Mouse (Mus musculus) limb, embryonic 11.5 days (tissue): ENCODE measurements around the gene Klhl26. TPM values are rescaled to one million over a fixed set of nuclear protein-coding genes. Genes with fewer than 3 reads are reported as not detected.

ENCODE experiments used
- ATAC-seq: fragments of 200-750 bp; cut with Nextera tagmentation; 2 replicates; pipeline ENCODE4 v1.8.0; 2017; ENCODE audit warnings: low read depth; ENCODE audit not compliant: insufficient number of reproducible peaks, low FRiP score, low TSS enrichment
- DNase-seq: peaks from one replicate; pipeline ENCODE4 v3.0.0-alpha.2; 2015; ENCODE audit warnings: low spot score
- H3K27ac ChIP-seq: fragments of 300-500 bp; sonication (generic); replicated peaks from 2 replicates; pipeline ENCODE4 v1.5.1; 2014; ENCODE audit warnings: low read depth, mild to moderate bottlenecking, low read length
- H3K27me3 ChIP-seq: fragments of 300-500 bp; sonication (generic); 2 replicates; pipeline ENCODE4 v1.6.1; 2014; ENCODE audit warnings: mild to moderate bottlenecking, low read length, mixed read lengths; ENCODE audit not compliant: control insufficient read depth, insufficient read depth
- H3K36me3 ChIP-seq: fragments of 300-500 bp; sonication (generic); 2 replicates; pipeline ENCODE4 v1.6.1; 2014; ENCODE audit warnings: mild to moderate bottlenecking, low read length, moderate library complexity, mixed read lengths; ENCODE audit not compliant: control insufficient read depth, insufficient read depth
- H3K4me1 ChIP-seq: fragments of 300-500 bp; sonication (generic); 2 replicates; pipeline ENCODE4 v1.6.1; 2014; ENCODE audit warnings: low read length, mixed read lengths; ENCODE audit not compliant: control insufficient read depth, insufficient read depth
- H3K4me2 ChIP-seq: fragments of 300-500 bp; sonication (generic); 2 replicates; pipeline ENCODE4 v1.6.1; 2014; ENCODE audit warnings: low read depth, mild to moderate bottlenecking, moderate library complexity; ENCODE audit not compliant: severe bottlenecking
- H3K4me3 ChIP-seq: fragments of 300-500 bp; sonication (generic); 2 replicates; pipeline ENCODE4 v1.5.1; 2014; ENCODE audit warnings: low read depth, low read length
- H3K9ac ChIP-seq: fragments of 300-500 bp; sonication (generic); 2 replicates; pipeline ENCODE4 v1.6.1; 2014; ENCODE audit warnings: mild to moderate bottlenecking, low read length
- H3K9me3 ChIP-seq: fragments of 300-500 bp; sonication (generic); 2 replicates; pipeline ENCODE4 v1.6.1; 2016; ENCODE audit warnings: low read length; ENCODE audit not compliant: control insufficient read depth
- WGBS: fragments of 180-500 bp; shearing (Covaris S2); extraction: QIAGEN DNeasy Blood & Tissue Kit; methylation state at CpG from one replicate; pipeline ENCODE4 v1.1.7; 2014; 5-methylcytosine and 5-hydroxymethylcytosine counted together
- polyA plus RNA-seq: library from polyadenylated mRNA; unstranded; fragments of >200 nt; fragmentation: Nextera tagmentation; extraction: Ambion mirVana; gene quantifications from 2 replicates; pipeline ENCODE4 v1.2.1, GENCODE M21; 2014

The Klhl26 gene
- polyA plus RNA-seq: 18.9 and 21.7 TPM in 2 replicates

DNA sequence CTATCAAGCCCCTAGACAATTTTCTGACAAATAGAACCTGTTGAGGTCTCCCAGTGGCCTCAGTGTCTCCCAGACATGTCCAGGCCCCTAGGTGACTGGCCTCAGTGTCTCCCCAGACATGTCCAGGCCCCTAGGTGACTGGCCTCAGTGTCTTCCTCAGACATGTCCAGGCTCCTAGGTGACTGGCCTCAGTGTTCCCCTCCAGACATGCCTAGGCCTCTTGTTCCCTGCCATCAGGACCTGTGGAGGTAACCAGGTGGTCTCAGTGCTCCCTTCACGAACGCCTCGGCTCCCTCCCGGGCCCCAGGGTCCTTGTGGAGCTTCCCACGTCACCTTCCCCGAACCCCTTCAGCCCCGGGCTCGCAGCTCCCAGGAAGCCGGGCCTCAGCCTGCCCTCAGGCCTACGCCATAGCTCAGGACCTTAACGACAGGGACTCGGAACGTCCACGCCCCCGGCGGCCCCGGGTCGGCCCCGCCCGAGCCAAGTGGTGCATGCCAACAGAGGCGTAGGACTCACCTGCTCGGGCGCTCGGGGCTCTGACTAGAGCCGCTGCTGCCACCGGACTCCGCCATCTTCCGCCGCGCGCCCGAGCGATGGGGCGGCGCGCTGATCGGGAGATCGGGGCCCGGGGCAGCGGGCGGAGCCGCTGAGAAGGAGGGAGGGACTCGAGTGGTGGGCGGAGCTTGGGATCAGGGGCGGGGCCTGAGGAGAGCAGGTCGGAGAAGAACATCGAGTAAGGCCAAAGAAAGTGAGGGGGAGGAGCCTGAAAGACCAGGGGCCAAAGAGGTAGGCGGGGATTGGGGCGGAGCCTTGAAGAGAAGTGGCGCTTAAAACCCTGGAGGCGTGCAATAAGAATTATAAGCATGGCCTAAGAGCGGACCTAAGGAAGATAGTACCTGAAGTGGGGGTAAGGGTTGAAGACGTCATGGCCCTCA, at the start of gene Klhl26:
Gene Klhl26 (minus strand): TSS at position 636 of the 936 bp plus-strand sequence.
- Histone ChIP-seq H3K4me2 (peak within 1 kb of the TSS; percentile 87), H3K9me3 (no peaks in the 10 kb centered on the region), H3K27me3 (no peaks in the 10 kb centered on the region), H3K4me3 (peak within 1 kb of the TSS; percentile 79), H3K9ac (peak within 1 kb of the TSS; percentile 84), H3K4me1 (peaks cover 10% of the 10 kb centered on the region; the same call in 1 of the 2 replicates), H3K27ac (peak within 1 kb of the TSS; percentile 30; the same call in 1 of the 2 replicates), H3K36me3 (no peaks in the 10 kb centered on the region)
- ATAC-seq (peak; percentile 82), DNase-seq (peak; percentile 98)
- WGBS: under 1% methylated on average over 53 of the region's 53 CpGs

- peak; percentile 81 for ATAC-seq
- H3K27ac ChIP-seq: peak overlapping the region; percentile 71
- DNase-seq: peak; percentile 97
These were observed 46.0 kb upstream of the Klhl26 start for GRCm38 (mm10) chr8:70522592-70523403.

GRCm38 (mm10) chr8:70519606-70520005, 42.8 kb upstream of the Klhl26 start:
- Histone ChIP-seq H3K27me3 (no peaks in the 10 kb centered on the region), H3K27ac (no peak overlapping the region), H3K4me1 (peaks cover 4% of the 10 kb centered on the region; the same call in 1 of the 2 replicates), H3K4me2 (no peak overlapping the region), H3K36me3 (no peaks in the 10 kb centered on the region), H3K9me3 (no peaks in the 10 kb centered on the region), H3K9ac (no peak overlapping the region), H3K4me3 (no peak overlapping the region)
- no peak for DNase-seq
- ATAC-seq: no peak
- WGBS: 71% methylated on average over 2 of the region's 2 CpGs

More at GRCm38 (mm10) chr8:70522592-70523403, 46.0 kb upstream of the Klhl26 start:
- Histone ChIP-seq H3K27me3 (no peaks in the 10 kb centered on the region), H3K4me2 (peak overlapping the region; percentile 72), H3K36me3 (no peaks in the 10 kb centered on the region), H3K9me3 (no peaks in the 10 kb centered on the region), H3K4me3 (peak overlapping the region; percentile 68), H3K9ac (peak overlapping the region; percentile 77), H3K4me1 (peaks cover 4% of the 10 kb centered on the region; the same call in 1 of the 2 replicates)
- WGBS: under 1% methylated on average over 51 of the region's 51 CpGs

DNA sequence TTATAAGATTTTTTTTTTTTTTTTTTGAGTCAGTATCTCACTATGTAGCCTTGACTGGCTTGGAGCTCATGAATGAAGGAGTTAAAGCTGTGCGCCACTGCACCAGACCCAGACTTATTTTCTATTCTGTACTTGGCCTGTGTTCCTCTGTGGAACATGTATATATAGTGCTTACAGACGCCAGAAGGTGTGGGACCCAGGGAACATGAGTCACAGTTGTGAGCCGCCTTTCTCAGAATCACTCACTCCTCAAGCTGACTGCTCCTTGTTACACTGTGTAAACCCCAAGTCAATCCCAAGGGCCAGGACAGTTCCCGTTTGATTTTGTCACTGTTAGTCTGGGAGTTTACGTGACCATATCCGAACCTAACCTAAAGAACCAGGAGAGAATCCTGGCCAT, 42.3 kb upstream of the Klhl26 start:
- no peak for ATAC-seq
- Histone ChIP-seq H3K4me1 (peaks cover 4% of the 10 kb centered on the region; the same call in 1 of the 2 replicates), H3K27me3 (no peaks in the 10 kb centered on the region), H3K9me3 (no peaks in the 10 kb centered on the region), H3K4me2 (no peak overlapping the region), H3K4me3 (no peak overlapping the region), H3K27ac (no peak overlapping the region), H3K9ac (no peak overlapping the region), H3K36me3 (no peaks in the 10 kb centered on the region)
- WGBS: 92% methylated on average over 6 of the region's 6 CpGs
- no peak for DNase-seq

DNA sequence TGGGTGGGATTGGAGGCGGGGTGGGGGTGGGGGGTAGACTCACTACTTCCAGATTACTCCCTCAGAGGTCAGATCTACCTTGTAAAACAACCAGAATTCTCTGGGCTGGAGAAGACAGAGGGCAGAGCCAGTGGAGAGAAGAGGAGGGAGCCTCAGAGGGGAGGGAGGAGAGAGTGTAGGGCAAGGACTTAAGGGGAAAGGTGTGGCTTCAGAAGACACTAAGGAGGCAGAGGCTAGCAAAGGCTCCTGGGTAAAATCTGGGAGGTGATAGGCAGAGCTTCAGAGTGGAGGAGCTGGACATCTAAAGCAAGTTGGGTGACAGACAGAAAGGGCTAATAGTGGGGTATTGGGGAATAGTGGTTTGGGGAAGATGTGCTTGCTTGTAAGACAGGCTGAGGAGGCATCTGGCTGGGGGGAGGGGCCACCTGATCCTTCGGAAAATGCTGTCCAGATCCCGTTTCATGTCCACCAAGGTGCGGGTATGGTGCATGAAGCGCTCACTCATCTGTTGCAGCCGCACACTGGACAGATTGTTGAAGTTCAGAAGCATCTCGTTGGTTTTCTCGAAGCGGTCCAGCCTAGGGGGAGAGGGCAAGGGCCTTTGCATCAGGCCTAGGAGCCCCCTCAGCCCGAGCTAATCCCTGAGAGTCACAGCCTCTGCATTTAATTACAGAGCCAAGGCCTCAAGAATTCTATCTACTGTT, 41.3 kb upstream of the Klhl26 start:
- DNase-seq (no peak), ATAC-seq (no peak)
- Histone ChIP-seq H3K4me1 (peaks cover 4% of the 10 kb centered on the region; the same call in 1 of the 2 replicates), H3K4me3 (no peak overlapping the region), H3K27me3 (no peaks in the 10 kb centered on the region), H3K9me3 (no peaks in the 10 kb centered on the region), H3K27ac (no peak overlapping the region), H3K9ac (no peak overlapping the region), H3K36me3 (no peaks in the 10 kb centered on the region; the same call in 1 of the 2 replicates), H3K4me2 (no peak overlapping the region)
- 69% methylated on average over 10 of the region's 10 CpGs for WGBS

DNA sequence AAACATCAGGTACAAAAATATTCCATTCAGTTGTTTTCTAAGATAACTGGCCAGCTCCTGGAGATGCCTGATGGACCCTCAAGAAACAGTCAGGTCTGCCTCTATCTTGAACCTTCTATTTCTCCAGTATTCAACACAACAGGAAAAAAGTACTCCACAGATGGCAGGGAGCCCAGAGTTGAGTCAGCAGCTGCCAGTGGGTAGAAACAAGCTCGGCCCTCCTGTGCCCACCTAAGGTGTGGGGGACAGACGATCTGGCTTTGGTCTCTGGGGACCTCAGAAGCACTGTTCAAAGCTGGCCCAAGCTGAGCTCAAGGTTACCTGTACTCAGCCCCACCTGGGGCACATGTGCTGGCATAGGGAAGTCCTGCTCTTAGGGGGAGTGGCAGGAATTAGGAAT, 36.7 kb upstream of the Klhl26 start:
- no peak for ATAC-seq
- H3K36me3 ChIP-seq: peaks cover 5% of the 10 kb centered on the region; the same call in 1 of the 2 replicates
- WGBS: 86% methylated on average over 2 of the region's 2 CpGs

GRCm38 (mm10) chr8:70512253-70512903, 35.6 kb upstream of the Klhl26 start:
- Histone ChIP-seq H3K27ac (no peak overlapping the region), H3K36me3 (peaks cover 10% of the 10 kb centered on the region; the same call in 1 of the 2 replicates), H3K9me3 (no peaks in the 10 kb centered on the region), H3K4me1 (peaks cover 8% of the 10 kb centered on the region), H3K27me3 (no peaks in the 10 kb centered on the region), H3K9ac (no peak overlapping the region), H3K4me3 (no peak overlapping the region), H3K4me2 (no peak overlapping the region)
- DNase-seq: no peak
- ATAC-seq: no peak
- 95% methylated on average over 11 of the region's 11 CpGs for WGBS

More for the DNA sequence above, 36.7 kb upstream of the Klhl26 start:
- Histone ChIP-seq H3K4me1 (peaks cover 8% of the 10 kb centered on the region), H3K4me2 (no peak overlapping the region), H3K4me3 (no peak overlapping the region), H3K9ac (no peak overlapping the region), H3K27ac (no peak overlapping the region), H3K9me3 (no peaks in the 10 kb centered on the region), H3K27me3 (no peaks in the 10 kb centered on the region)
- DNase-seq: no peak
